Mouse (Mus musculus): ENCODE data around the gene Thpo.

DNA sequence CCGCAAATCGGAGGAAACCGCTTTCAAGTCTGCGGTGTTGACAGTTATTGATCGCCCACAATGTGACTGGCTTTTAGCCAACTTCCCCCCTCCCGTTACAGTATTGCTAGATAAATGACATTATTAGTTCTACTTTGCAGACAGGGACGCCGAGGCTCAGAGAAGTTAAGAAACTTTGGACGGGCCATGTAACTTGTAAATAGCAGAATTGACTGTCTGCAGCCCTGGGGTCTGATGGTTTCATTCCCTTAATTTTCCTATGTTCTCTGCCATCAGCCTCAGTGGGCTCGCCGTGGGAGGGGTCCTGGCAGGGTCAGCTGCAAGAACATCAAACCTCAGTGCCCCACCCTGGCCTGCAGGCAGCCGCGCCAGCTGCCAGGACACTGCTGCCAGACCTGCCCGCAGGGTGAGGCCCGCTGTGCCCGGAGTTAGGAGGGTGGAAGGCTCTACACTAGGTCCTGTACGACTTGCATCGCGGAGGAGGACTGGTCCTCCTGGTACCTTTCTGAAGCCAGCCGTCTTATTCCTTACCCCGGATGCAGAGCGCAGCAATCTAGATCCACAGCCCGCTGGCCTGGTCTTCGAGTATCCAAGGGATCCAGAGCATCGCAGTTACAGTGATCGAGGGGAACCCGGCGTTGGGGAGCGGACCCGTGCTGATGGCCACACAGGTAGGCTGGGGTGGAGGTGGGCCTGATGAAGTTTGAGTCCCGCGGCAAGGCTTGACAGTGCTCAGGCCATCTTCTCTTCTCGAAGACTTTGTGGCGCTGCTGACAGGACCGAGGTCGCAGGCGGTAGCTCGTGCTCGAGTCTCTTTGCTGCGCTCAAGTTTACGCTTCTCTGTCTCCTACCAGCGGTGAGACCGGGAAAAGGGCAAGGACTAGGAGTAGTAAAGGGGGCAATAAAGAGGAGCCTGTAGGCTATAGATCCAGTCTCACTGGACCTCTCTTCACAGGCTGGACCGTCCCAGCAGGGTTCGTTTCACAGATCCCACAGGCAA is at the start of gene Thpo:
- TF ChIP-seq CHD2 (IDR thresholded peaks at IDR 0.05; ENCODE audit: low read depth, low read length) (no peak), ZNF384 (IDR thresholded peaks at IDR 0.05; ENCODE audit: low read depth, low read length) (no peak), ZC3H11A (IDR thresholded peaks at IDR 0.05; ENCODE audit: borderline replicate concordance, low read depth, low read length) (no peak), MAFK (IDR thresholded peaks at IDR 0.05; ENCODE audit: insufficient read depth, low read depth, low read length) (no peak)
